Mouse (Mus musculus) E14TG2a.4 (cell line): ENCODE results near the gene Ctnna3.
"Not testable (repeated sequence)": the region's sequence is repeated elsewhere in the genome, so short reads cannot be mapped to it uniquely, and the experiment has no call there.

Source experiments
- H3K27me3 ChIP-seq: 2 replicates; pipeline ENCODE4 v1.6.1; 2014; ENCODE audit warnings: low read length, control low read depth; ENCODE audit not compliant: insufficient read depth
- H3K36me3 ChIP-seq: 2 replicates; pipeline ENCODE4 v1.6.1; 2014; ENCODE audit warnings: low read length, control low read depth; ENCODE audit not compliant: insufficient read depth
- H3K4me1 ChIP-seq: replicated peaks from 2 replicates; pipeline ENCODE4 v1.6.1; 2014; ENCODE audit warnings: low read depth, low read length, control low read depth
- H3K4me3 ChIP-seq: replicated peaks from 2 replicates; pipeline ENCODE4 v1.5.1; 2014; ENCODE audit warnings: mild to moderate bottlenecking, low read length
- H3K9me3 ChIP-seq: 2 replicates; pipeline ENCODE4 v1.6.1; 2014; ENCODE audit warnings: low read length, control low read depth
- CTCF ChIP-seq: conservative IDR thresholded peaks from 2 replicates; pipeline ENCODE4 v1.5.1; 2014; ENCODE audit warnings: low read length
- NANOG ChIP-seq: IDR thresholded peaks from 2 replicates; pipeline ENCODE4 v1.6.1; 2014; ENCODE audit warnings: borderline replicate concordance, low read length, mixed read lengths
- POU5F1 ChIP-seq: IDR thresholded peaks from 2 replicates; pipeline ENCODE4 v1.6.1; 2014; ENCODE audit warnings: low read length, borderline replicate concordance

Gene Ctnna3

GRCm38 (mm10) chr10:63402731-63403504 is 27.0 kb upstream of the Ctnna3 start:
- Histone ChIP-seq H3K4me1 (no peaks in the 10 kb centered on the region), H3K27me3 (no peaks in the 10 kb centered on the region), H3K9me3 (no peaks in the 10 kb centered on the region), H3K4me3 (no peak overlapping the region), H3K36me3 (no peaks in the 10 kb centered on the region)
- no peak for TF ChIP-seq POU5F1
- TF ChIP-seq CTCF: no peak
- no peak for TF ChIP-seq NANOG

GRCm38 (mm10) chr10:63403636-63404035 is 26.3 kb upstream of the Ctnna3 start:
- Histone ChIP-seq H3K4me3 (no peak overlapping the region), H3K9me3 (no peaks in the 10 kb centered on the region), H3K27me3 (no peaks in the 10 kb centered on the region), H3K4me1 (no peaks in the 10 kb centered on the region), H3K36me3 (no peaks in the 10 kb centered on the region)
- no peak for TF ChIP-seq POU5F1
- TF ChIP-seq NANOG: no peak
- no peak for TF ChIP-seq CTCF

GRCm38 (mm10) chr10:63410162-63410956 is 19.5 kb upstream of the Ctnna3 start:
- H3K27me3 ChIP-seq: no peaks in the 10 kb centered on the region
- TF ChIP-seq NANOG: no peak
- TF ChIP-seq CTCF: no peak
- TF ChIP-seq POU5F1: no peak
- H3K9me3 ChIP-seq: no peaks in the 10 kb centered on the region
- no peaks in the 10 kb centered on the region for H3K36me3 ChIP-seq
- H3K4me1 ChIP-seq: peaks cover 2% of the 10 kb centered on the region
- no peak overlapping the region for H3K4me3 ChIP-seq

- H3K27me3 ChIP-seq, H3K36me3 ChIP-seq, H3K4me1 ChIP-seq, H3K9me3 ChIP-seq, H3K4me3 ChIP-seq: not testable (repeated sequence)
These were observed 18.2 kb upstream of the Ctnna3 start for GRCm38 (mm10) chr10:63411674-63412073.

- TF ChIP-seq CTCF: no peak
- TF ChIP-seq POU5F1: no peak
- no peak for TF ChIP-seq NANOG
- Histone ChIP-seq H3K4me1 (peaks cover 12% of the 10 kb centered on the region), H3K4me3 (no peak overlapping the region), H3K27me3 (no peaks in the 10 kb centered on the region), H3K9me3 (no peaks in the 10 kb centered on the region), H3K36me3 (no peaks in the 10 kb centered on the region)
These were observed 17.1 kb upstream of the Ctnna3 start for GRCm38 (mm10) chr10:63412756-63413155.

GRCm38 (mm10) chr10:63415287-63415686 is 14.6 kb upstream of the Ctnna3 start:
- TF ChIP-seq CTCF (no peak), NANOG (no peak), POU5F1 (no peak)
- Histone ChIP-seq H3K27me3 (no peaks in the 10 kb centered on the region), H3K9me3 (no peaks in the 10 kb centered on the region), H3K4me1 (peaks cover 10% of the 10 kb centered on the region), H3K4me3 (no peak overlapping the region), H3K36me3 (no peaks in the 10 kb centered on the region)

- peaks cover 10% of the 10 kb centered on the region for H3K4me1 ChIP-seq
- H3K9me3 ChIP-seq: no peaks in the 10 kb centered on the region
- TF ChIP-seq POU5F1 (no peak), CTCF (no peak), NANOG (no peak)
- no peak overlapping the region for H3K4me3 ChIP-seq
- no peaks in the 10 kb centered on the region for H3K27me3 ChIP-seq
- no peaks in the 10 kb centered on the region for H3K36me3 ChIP-seq
These were observed 14.0 kb upstream of the Ctnna3 start for GRCm38 (mm10) chr10:63415850-63416249.

GRCm38 (mm10) chr10:63417061-63417460 is 12.8 kb upstream of the Ctnna3 start:
- Histone ChIP-seq H3K36me3 (no peaks in the 10 kb centered on the region), H3K4me1 (peaks cover 13% of the 10 kb centered on the region), H3K27me3 (no peaks in the 10 kb centered on the region), H3K4me3 (no peak overlapping the region), H3K9me3 (no peaks in the 10 kb centered on the region)
- TF ChIP-seq NANOG (no peak), CTCF (no peak), POU5F1 (no peak)
